Mouse (Mus musculus): Measurements from ENCODE around the gene Elp5. TPM values are rescaled to one million over a fixed set of nuclear protein-coding genes. Genes with fewer than 3 reads are reported as not detected.

Gene Elp5
- polyA plus RNA-seq, 1 experiment = 37.8 TPM

- Histone ChIP-seq H3K27ac (ENCODE audit: insufficient read depth, low read depth, low read length) (peak overlapping the region; percentile 93), H3K36me3 (ENCODE audit: control insufficient read depth, insufficient read depth, low read length) (peaks cover 20% of the 10 kb centered on the region), H3K4me3 (ENCODE audit: low read depth, low read length) (peak overlapping the region; percentile 87), H3K4me1 (ENCODE audit: control insufficient read depth, insufficient read depth, insufficient read length, low read length) (peaks cover 8% of the 10 kb centered on the region; the same call in 1 of the 2 replicates), H3K27me3 (ENCODE audit: control insufficient read depth, insufficient read depth, low read length) (no peaks in the 10 kb centered on the region)
- under 1% methylated on average over 42 of the region's 60 CpGs for WGBS
- TF ChIP-seq POLR2A (IDR thresholded peaks at IDR 0.05; ENCODE audit: low read depth, low read length) (peak; percentile 97), CTCF (IDR thresholded peaks at IDR 0.05; ENCODE audit: extremely low read depth, insufficient read length, insufficient replicate concordance, low read depth, low read length) (no peak)
These were observed 1.8 kb downstream of the Elp5 start for GRCm38 (mm10) chr11:69980196-69981140.

DNA sequence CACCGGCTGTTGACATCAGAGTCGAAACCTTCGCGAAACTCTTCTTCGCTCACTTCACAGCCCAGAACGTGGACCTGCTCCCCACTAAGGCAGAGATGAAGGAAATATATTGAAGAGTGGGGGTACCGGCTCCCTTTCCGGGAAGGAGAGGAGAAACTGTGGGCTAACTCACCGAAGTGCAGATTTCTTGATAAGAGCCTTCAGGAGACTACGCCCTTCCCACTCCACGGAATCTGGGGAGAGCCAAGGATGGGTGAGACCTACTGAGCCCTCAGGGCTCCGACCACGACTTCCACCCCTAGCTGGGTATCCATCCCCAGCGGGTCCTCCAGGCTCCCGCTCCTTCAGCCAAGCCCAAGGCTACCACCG, 2.5 kb downstream of the Elp5 start:
- H3K4me3 ChIP-seq (ENCODE audit: low read depth, low read length) = peak overlapping the region; percentile 87
- peaks cover 8% of the 10 kb centered on the region; the same call in 1 of the 2 replicates for H3K4me1 ChIP-seq (ENCODE audit: control insufficient read depth, insufficient read depth, insufficient read length, low read length)
- TF ChIP-seq POLR2A (IDR thresholded peaks at IDR 0.05; ENCODE audit: low read depth, low read length) (no peak), CTCF (IDR thresholded peaks at IDR 0.05; ENCODE audit: extremely low read depth, insufficient read length, insufficient replicate concordance, low read depth, low read length) (no peak)
- no peaks in the 10 kb centered on the region for H3K27me3 ChIP-seq (ENCODE audit: control insufficient read depth, insufficient read depth, low read length)
- peak overlapping the region; percentile 93 for H3K27ac ChIP-seq (ENCODE audit: insufficient read depth, low read depth, low read length)
- WGBS = 1% methylated on average over 16 of the region's 16 CpGs
- peaks cover 16% of the 10 kb centered on the region for H3K36me3 ChIP-seq (ENCODE audit: control insufficient read depth, insufficient read depth, low read length)

DNA sequence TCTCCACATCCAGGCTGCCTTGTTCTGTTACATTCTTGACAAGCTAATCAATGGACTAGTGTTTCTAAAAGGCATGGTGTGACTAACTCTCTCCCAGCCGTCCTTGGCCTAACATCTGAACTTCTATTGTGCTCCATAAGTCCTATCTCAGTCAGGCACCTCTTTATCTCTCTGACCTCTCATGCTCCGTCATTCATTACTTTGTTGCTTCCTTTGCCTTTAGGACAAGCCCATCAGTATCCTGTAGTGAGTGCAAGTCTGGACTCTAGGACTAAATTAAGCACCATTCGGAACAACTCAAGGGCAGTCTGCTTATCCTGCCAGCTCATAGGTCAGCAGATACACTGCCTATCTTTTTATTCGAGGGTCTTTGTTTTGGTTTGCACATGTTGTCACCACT, 6.0 kb downstream of the Elp5 start:
- WGBS = 77% methylated on average over 4 of the region's 4 CpGs
- Histone ChIP-seq H3K4me1 (ENCODE audit: control insufficient read depth, insufficient read depth, insufficient read length, low read length) (no peaks in the 10 kb centered on the region), H3K36me3 (ENCODE audit: control insufficient read depth, insufficient read depth, low read length) (peaks cover 28% of the 10 kb centered on the region), H3K4me3 (ENCODE audit: low read depth, low read length) (no peak overlapping the region), H3K27ac (ENCODE audit: insufficient read depth, low read depth, low read length) (no peak overlapping the region), H3K27me3 (ENCODE audit: control insufficient read depth, insufficient read depth, low read length) (no peaks in the 10 kb centered on the region)
- TF ChIP-seq POLR2A (IDR thresholded peaks at IDR 0.05; ENCODE audit: low read depth, low read length) (no peak), CTCF (IDR thresholded peaks at IDR 0.05; ENCODE audit: extremely low read depth, insufficient read length, insufficient replicate concordance, low read depth, low read length) (no peak)

DNA sequence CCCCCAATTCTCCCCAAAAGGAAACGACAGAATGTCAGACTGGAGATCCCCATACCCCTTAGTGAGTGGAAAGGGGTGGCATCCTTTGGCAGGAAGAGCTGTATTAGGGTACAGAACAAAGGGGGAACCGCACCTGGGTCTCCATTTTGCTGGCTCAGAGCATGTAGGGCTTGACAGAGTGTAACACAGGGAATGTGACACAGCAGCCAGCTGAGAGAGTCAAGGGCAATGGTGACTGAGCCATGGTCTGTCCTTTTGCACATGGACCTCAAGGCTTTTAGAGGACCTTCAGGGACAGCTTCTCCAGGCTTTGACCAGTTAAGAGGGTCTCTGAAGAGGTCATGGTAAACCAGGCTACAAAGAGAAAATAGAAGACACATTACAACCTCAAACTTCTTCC, 7.4 kb downstream of the Elp5 start:
- Histone ChIP-seq H3K4me1 (ENCODE audit: control insufficient read depth, insufficient read depth, insufficient read length, low read length) (peaks cover 9% of the 10 kb centered on the region; the same call in 1 of the 2 replicates), H3K27ac (ENCODE audit: insufficient read depth, low read depth, low read length) (no peak overlapping the region), H3K36me3 (ENCODE audit: control insufficient read depth, insufficient read depth, low read length) (peaks cover 31% of the 10 kb centered on the region), H3K4me3 (ENCODE audit: low read depth, low read length) (no peak overlapping the region), H3K27me3 (ENCODE audit: control insufficient read depth, insufficient read depth, low read length) (no peaks in the 10 kb centered on the region)
- 95% methylated on average over 2 of the region's 2 CpGs for WGBS
- TF ChIP-seq POLR2A (IDR thresholded peaks at IDR 0.05; ENCODE audit: low read depth, low read length) = no peak
- no peak for TF ChIP-seq CTCF (IDR thresholded peaks at IDR 0.05; ENCODE audit: extremely low read depth, insufficient read length, insufficient replicate concordance, low read depth, low read length)

DNA sequence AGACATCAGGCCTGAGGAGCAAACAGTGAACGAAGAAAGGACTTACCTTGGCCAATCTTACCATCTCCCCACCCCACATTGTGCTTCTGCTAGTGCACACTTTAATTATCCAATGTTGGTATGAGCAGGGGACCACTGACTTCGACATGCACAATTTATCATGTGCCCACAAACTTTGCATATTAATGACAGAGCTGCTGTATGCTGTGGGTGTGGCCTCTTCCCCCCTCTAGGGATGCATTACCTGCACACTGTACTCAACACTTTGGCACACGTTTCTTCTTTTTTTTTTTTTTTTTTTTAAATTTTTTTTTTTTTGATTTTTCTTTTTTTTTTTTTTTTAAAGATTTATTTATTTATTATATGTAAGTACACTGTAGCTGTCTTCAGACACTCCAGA, 11.5 kb downstream of the Elp5 start:
- Histone ChIP-seq H3K36me3 (ENCODE audit: control insufficient read depth, insufficient read depth, low read length) (peaks cover 49% of the 10 kb centered on the region), H3K4me1 (ENCODE audit: control insufficient read depth, insufficient read depth, insufficient read length, low read length) (peaks cover 13% of the 10 kb centered on the region; the same call in 1 of the 2 replicates), H3K27ac (ENCODE audit: insufficient read depth, low read depth, low read length) (peak overlapping the region; percentile 83), H3K4me3 (ENCODE audit: low read depth, low read length) (no peak overlapping the region), H3K27me3 (ENCODE audit: control insufficient read depth, insufficient read depth, low read length) (no peaks in the 10 kb centered on the region)
- 20% methylated on average over 3 of the region's 3 CpGs for WGBS
- TF ChIP-seq POLR2A (IDR thresholded peaks at IDR 0.05; ENCODE audit: low read depth, low read length) (no peak), CTCF (IDR thresholded peaks at IDR 0.05; ENCODE audit: extremely low read depth, insufficient read length, insufficient replicate concordance, low read depth, low read length) (no peak)

- Histone ChIP-seq H3K27ac (ENCODE audit: insufficient read depth, low read depth, low read length) (peak overlapping the region; percentile 83), H3K4me1 (ENCODE audit: control insufficient read depth, insufficient read depth, insufficient read length, low read length) (peaks cover 13% of the 10 kb centered on the region; the same call in 1 of the 2 replicates), H3K4me3 (ENCODE audit: low read depth, low read length) (no peak overlapping the region), H3K27me3 (ENCODE audit: control insufficient read depth, insufficient read depth, low read length) (no peaks in the 10 kb centered on the region), H3K36me3 (ENCODE audit: control insufficient read depth, insufficient read depth, low read length) (peaks cover 49% of the 10 kb centered on the region)
- TF ChIP-seq POLR2A (IDR thresholded peaks at IDR 0.05; ENCODE audit: low read depth, low read length) (no peak), CTCF (IDR thresholded peaks at IDR 0.05; ENCODE audit: extremely low read depth, insufficient read length, insufficient replicate concordance, low read depth, low read length) (no peak)
- WGBS = 23% methylated on average over 6 of the region's 6 CpGs
These were observed 12.1 kb downstream of the Elp5 start for GRCm38 (mm10) chr11:69970222-69970621.

DNA sequence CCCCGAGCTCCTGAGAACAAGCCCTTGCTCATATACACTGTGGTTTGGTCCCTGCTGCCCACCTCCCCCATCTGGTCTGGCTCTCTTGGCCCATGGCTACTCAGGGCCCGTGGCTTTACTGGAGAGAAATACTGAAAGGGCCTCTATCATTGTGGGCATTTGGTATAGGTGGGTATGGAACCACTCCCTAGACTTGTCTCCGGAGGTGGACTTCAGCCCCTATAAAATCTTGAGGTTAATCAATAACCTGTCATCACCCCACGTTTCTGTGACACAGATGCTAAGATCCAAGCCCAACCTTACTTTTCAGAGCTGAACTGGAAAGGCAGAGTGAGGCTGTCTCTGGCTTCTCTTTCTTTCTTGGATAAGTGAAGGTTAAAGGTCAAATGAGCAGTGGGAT, 13.5 kb downstream of the Elp5 start:
- Histone ChIP-seq H3K36me3 (ENCODE audit: control insufficient read depth, insufficient read depth, low read length) (peaks cover 38% of the 10 kb centered on the region), H3K27me3 (ENCODE audit: control insufficient read depth, insufficient read depth, low read length) (no peaks in the 10 kb centered on the region), H3K4me1 (ENCODE audit: control insufficient read depth, insufficient read depth, insufficient read length, low read length) (peaks cover 14% of the 10 kb centered on the region; the same call in 1 of the 2 replicates), H3K27ac (ENCODE audit: insufficient read depth, low read depth, low read length) (peak overlapping the region; percentile 99), H3K4me3 (ENCODE audit: low read depth, low read length) (peak overlapping the region; percentile 51)
- 23% methylated on average over 4 of the region's 4 CpGs for WGBS
- TF ChIP-seq POLR2A (IDR thresholded peaks at IDR 0.05; ENCODE audit: low read depth, low read length) (no peak), CTCF (IDR thresholded peaks at IDR 0.05; ENCODE audit: extremely low read depth, insufficient read length, insufficient replicate concordance, low read depth, low read length) (no peak)
